Mouse (Mus musculus) embryonic facial prominence, embryonic 14.5 days (tissue): ENCODE results near the gene Sv2c. TPM values are rescaled to one million over a fixed set of nuclear protein-coding genes. Genes with fewer than 3 reads are reported as not detected.

Experiments
- ATAC-seq: fragments of 200-750 bp; cut with Nextera tagmentation; 2 replicates; pipeline ENCODE4 v1.8.0; 2017; ENCODE audit warnings: low read depth, moderate number of reproducible peaks, moderate TSS enrichment
- DNase-seq: peaks from one replicate; pipeline ENCODE4 v3.0.0-alpha.2; 2015; ENCODE audit warnings: low spot score
- H3K27ac ChIP-seq: fragments of 300-500 bp; sonication (generic); replicated peaks from 2 replicates; pipeline ENCODE4 v1.5.1; 2014; ENCODE audit warnings: low read depth, mild to moderate bottlenecking, low read length, moderate library complexity
- H3K27me3 ChIP-seq: fragments of 300-500 bp; sonication (generic); replicated peaks from 2 replicates; pipeline ENCODE4 v1.6.1; 2014; ENCODE audit warnings: low read length; ENCODE audit not compliant: control insufficient read depth, insufficient read depth
- H3K36me3 ChIP-seq: fragments of 300-500 bp; sonication (generic); 2 replicates; pipeline ENCODE4 v1.6.1; 2014; ENCODE audit warnings: low read length, mixed read lengths; ENCODE audit not compliant: control insufficient read depth, insufficient read depth
- H3K4me1 ChIP-seq: fragments of 300-500 bp; sonication (generic); 2 replicates; pipeline ENCODE4 v1.6.1; 2014; ENCODE audit warnings: antibody characterized with exemption, low read length; ENCODE audit not compliant: control insufficient read depth, insufficient read depth
- H3K4me2 ChIP-seq: fragments of 300-500 bp; sonication (generic); 2 replicates; pipeline ENCODE4 v1.6.1; 2014; ENCODE audit warnings: low read depth, mild to moderate bottlenecking, low read length, moderate library complexity, mixed read lengths
- H3K4me3 ChIP-seq: fragments of 300-500 bp; sonication (generic); 2 replicates; pipeline ENCODE4 v1.5.1; 2014; ENCODE audit warnings: low read depth, mild to moderate bottlenecking, low read length
- H3K9ac ChIP-seq: fragments of 300-500 bp; sonication (generic); 2 replicates; pipeline ENCODE4 v1.6.1; 2014; ENCODE audit warnings: low read depth, mild to moderate bottlenecking, low read length, moderate library complexity, mixed read lengths
- H3K9me3 ChIP-seq: fragments of 300-500 bp; sonication (generic); 2 replicates; pipeline ENCODE4 v1.6.1; 2016; ENCODE audit warnings: low read length; ENCODE audit not compliant: control insufficient read depth
- WGBS: fragments of 180-500 bp; shearing (Covaris S2); extraction: QIAGEN DNeasy Blood & Tissue Kit; methylation state at CpG from one replicate; pipeline ENCODE4 v1.1.7; 2014; 5-methylcytosine and 5-hydroxymethylcytosine counted together
- polyA plus RNA-seq: library from polyadenylated mRNA; unstranded; fragments of >200 nt; fragmentation: Nextera tagmentation; extraction: Ambion mirVana; gene quantifications from 2 replicates; pipeline ENCODE4 v1.2.1, GENCODE M21; 2014

The Sv2c gene
- polyA plus RNA-seq, 1 experiment from 2014 or later: 5.6 TPM

DNA sequence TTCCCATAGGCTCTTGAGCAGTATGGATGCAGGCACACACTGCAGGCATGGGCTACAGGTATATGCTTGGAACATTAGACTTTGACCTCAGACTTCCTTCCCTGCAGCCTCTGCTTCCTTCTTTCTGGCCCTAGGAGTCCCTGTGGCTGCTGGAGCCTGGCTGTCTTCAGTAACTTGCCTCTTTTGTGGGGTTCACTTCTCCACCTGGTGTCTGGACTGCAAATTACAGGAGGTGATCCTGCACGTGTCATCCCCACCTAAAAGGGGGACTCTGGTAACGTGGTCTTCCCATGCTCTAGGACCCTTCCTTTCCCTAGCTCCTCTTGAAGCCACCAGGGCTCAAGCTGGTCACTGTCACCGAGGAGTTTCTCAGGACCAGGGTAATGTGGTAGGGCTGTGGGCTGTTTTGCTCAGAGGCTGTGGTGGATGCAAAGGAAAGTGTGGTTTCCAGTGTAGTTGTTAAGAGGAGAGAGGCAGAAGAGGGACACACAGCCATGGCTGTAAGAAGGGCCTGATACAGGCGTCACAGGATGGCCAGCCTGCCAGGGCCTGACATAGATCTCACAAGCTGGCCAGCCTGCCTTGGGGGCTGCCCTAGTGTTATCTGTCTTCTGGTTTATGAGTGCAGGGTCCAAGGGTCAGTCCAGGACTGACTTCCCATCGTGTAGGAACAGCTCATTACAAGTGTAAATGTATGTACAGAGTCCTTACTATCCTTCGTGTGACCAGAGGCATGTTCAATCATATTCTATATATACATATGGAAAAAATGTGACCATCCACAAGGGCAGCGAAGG lies 181.1 kb downstream of the Sv2c start:
- Histone ChIP-seq H3K27ac (no peak overlapping the region), H3K27me3 (no peaks in the 10 kb centered on the region), H3K9me3 (no peaks in the 10 kb centered on the region), H3K4me2 (no peak overlapping the region), H3K4me1 (no peaks in the 10 kb centered on the region), H3K4me3 (no peak overlapping the region), H3K36me3 (no peaks in the 10 kb centered on the region), H3K9ac (no peak overlapping the region)
- 60% methylated on average over 7 of the region's 7 CpGs for WGBS
- ATAC-seq: no peak
- peak; percentile 43 for DNase-seq

DNA sequence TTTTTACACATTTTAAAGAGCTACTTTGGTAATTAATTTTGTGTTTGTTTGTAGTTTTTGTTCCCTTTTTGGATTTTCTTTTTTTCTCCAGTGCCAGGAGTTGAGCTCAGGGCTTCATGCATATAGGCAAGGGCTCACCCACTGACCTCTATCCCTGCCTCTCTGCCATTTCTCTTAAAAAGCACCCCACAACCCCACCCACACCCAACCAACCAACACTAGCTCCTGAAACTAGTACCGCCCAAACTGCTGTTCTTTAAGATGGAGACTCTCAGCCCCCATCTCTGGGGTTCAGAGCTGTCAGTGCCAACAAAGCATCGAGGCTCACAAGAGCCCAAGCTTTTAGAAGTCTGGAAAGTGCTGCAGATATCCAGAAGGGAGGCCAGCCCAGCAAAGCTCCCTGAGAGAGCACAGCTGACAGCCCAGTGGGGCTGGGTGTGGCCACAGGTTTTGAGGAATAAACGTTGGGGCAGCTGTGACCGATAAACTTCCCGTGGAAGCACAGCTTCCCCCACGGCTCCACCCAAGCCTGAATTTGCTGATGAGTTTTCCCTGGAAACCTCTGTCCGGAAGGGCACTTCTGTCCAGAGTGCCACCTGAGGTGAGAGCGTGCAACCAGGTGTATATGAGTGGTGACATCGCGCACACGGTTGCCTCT lies 181.8 kb downstream of the Sv2c start:
- 74% methylated on average over 9 of the region's 11 CpGs for WGBS
- H3K4me3 ChIP-seq: no peak overlapping the region
- H3K27ac ChIP-seq: no peak overlapping the region
- H3K4me2 ChIP-seq: no peak overlapping the region
- H3K27me3 ChIP-seq: no peaks in the 10 kb centered on the region
- no peak overlapping the region for H3K9ac ChIP-seq
- DNase-seq (no peak), ATAC-seq (no peak)
- H3K9me3 ChIP-seq: no peaks in the 10 kb centered on the region
- H3K4me1 ChIP-seq: no peaks in the 10 kb centered on the region
- no peaks in the 10 kb centered on the region for H3K36me3 ChIP-seq

DNA sequence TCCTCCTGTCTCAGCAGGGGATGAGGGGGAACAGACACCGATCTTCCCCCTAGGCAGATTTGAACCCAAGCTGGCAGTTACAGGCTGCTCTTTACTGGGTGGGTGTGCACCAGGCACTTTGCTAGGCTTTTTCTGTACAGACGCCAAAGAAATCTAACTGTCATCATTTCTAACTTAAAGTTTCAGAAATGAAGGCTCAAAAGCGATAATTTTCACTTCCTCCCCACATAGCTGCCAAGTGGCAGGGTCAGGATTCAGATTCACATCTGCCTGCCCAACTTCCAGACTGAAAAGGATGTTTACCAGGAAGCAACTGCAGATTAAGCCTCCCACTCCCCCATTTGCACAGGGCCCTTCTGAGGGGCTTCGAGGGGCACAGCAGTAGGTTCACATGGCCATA lies 183.0 kb downstream of the Sv2c start:
- no peaks in the 10 kb centered on the region for H3K36me3 ChIP-seq
- H3K4me2 ChIP-seq: no peak overlapping the region
- no peak overlapping the region for H3K9ac ChIP-seq
- H3K9me3 ChIP-seq: no peaks in the 10 kb centered on the region
- H3K27me3 ChIP-seq: no peaks in the 10 kb centered on the region
- ATAC-seq (no peak), DNase-seq (no peak)
- H3K27ac ChIP-seq: no peak overlapping the region
- no peak overlapping the region for H3K4me3 ChIP-seq
- H3K4me1 ChIP-seq: no peaks in the 10 kb centered on the region
- whole genome bisulfite sequencing: 64% methylated on average over 4 of the region's 4 CpGs

DNA sequence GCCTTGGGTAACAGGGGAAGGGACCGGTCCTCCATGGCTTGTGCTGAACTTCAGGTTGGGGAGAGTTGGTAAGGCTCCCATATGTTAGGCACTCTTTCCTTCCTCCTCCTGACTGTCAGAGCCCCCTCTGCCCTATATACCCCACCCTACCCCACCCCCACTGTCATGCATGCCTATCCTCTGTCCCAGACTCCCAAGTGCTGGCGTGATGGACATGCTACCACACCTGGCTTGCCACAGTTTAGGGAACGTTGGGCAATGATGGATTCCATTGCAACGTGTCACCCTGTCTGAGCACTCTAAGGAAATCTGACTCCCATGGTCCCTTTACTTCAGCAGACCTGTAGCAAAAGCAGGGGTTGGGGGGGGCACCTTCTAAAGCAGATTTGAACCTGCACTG lies 183.6 kb downstream of the Sv2c start:
- Histone ChIP-seq H3K4me2 (no peak overlapping the region), H3K4me1 (no peaks in the 10 kb centered on the region), H3K9ac (no peak overlapping the region), H3K27me3 (no peaks in the 10 kb centered on the region), H3K4me3 (no peak overlapping the region), H3K36me3 (no peaks in the 10 kb centered on the region), H3K27ac (no peak overlapping the region), H3K9me3 (no peaks in the 10 kb centered on the region)
- ATAC-seq (no peak), DNase-seq (no peak)
- 78% methylated on average over 4 of the region's 4 CpGs for WGBS

DNA sequence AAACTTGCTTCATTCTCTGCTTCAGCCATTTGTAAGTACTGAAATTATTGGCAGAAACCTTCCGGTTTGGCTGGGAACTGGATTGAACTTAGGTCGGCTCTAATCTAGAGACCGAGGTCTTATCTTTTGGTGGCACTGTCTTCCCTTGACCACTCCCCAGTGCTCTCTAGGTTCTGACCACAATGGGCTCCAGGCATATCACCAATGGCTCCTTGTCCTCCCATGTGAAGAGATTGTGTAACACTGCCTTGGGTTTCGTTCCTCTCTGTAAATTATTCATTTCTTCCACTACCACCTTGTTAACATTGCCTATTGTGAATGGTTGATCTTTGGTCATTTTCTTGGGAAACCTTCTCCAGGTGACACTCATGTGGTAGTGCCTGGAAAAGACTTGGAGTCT lies 184.0 kb downstream of the Sv2c start:
- Histone ChIP-seq H3K9me3 (no peaks in the 10 kb centered on the region), H3K36me3 (no peaks in the 10 kb centered on the region), H3K4me1 (no peaks in the 10 kb centered on the region), H3K4me3 (no peak overlapping the region), H3K4me2 (no peak overlapping the region), H3K9ac (no peak overlapping the region), H3K27ac (no peak overlapping the region), H3K27me3 (no peaks in the 10 kb centered on the region)
- 86% methylated on average over 4 of the region's 4 CpGs for WGBS
- DNase-seq: no peak
- ATAC-seq: no peak

DNA sequence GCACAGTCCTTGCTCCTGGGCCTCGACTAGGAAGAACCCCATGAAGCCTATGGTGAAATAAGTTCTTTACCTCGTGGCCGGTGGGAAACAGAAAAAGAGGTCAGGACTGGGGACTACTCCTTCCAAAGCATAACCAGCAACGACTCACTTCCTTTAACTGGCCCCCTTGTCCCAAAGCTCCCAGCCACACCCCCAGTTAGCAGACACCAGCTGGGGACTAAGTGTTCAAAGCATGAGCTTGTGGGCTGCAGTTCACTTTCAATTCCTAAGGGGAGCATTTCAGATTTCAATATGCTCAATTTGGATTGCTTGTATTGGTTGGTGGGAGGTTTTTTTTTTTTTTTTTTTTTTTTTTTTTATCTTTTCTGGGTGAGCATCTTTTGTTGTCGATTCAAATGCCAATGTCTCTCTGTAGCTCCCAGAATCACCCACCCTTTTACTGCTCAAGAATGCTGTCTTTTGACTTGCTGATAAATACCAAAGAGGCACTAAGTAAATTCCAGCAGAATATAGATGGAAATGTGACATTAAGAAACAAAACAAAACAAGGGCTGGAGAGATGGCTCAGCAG lies 186.4 kb downstream of the Sv2c start:
- ATAC-seq (no peak), DNase-seq (no peak)
- H3K27ac ChIP-seq: no peak overlapping the region
- WGBS: 63% methylated on average over 5 of the region's 5 CpGs
- H3K9ac ChIP-seq: no peak overlapping the region
- H3K36me3 ChIP-seq: no peaks in the 10 kb centered on the region
- H3K27me3 ChIP-seq: no peaks in the 10 kb centered on the region
- no peaks in the 10 kb centered on the region for H3K4me1 ChIP-seq
- no peaks in the 10 kb centered on the region for H3K9me3 ChIP-seq
- no peak overlapping the region for H3K4me3 ChIP-seq
- H3K4me2 ChIP-seq: no peak overlapping the region

DNA sequence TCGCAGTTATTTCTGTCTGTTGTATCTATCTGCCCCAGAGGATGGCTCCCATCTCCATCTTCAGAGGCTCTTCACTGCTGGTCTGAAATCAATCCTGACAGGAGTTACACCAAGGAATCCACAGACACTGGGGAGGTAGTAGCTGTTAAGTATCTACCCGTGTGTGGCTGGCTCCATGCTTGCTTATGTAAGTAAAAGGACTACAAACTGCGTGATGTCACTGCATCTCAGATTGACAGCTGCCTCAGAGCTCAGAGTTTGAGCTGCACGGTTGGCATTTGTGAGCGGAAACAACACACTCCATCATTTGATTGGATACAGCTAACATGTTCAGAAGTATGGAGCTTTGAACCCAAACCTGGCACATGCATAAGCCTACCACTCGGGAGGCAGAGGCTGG lies 187.8 kb downstream of the Sv2c start:
- no peak overlapping the region for H3K9ac ChIP-seq
- H3K4me3 ChIP-seq: no peak overlapping the region
- no peaks in the 10 kb centered on the region for H3K4me1 ChIP-seq
- no peak for DNase-seq
- H3K4me2 ChIP-seq: no peak overlapping the region
- H3K27ac ChIP-seq: no peak overlapping the region
- 77% methylated on average over 6 of the region's 6 CpGs for WGBS
- no peak for ATAC-seq
- no peaks in the 10 kb centered on the region for H3K36me3 ChIP-seq
- H3K9me3 ChIP-seq: no peaks in the 10 kb centered on the region
- H3K27me3 ChIP-seq: no peaks in the 10 kb centered on the region

DNA sequence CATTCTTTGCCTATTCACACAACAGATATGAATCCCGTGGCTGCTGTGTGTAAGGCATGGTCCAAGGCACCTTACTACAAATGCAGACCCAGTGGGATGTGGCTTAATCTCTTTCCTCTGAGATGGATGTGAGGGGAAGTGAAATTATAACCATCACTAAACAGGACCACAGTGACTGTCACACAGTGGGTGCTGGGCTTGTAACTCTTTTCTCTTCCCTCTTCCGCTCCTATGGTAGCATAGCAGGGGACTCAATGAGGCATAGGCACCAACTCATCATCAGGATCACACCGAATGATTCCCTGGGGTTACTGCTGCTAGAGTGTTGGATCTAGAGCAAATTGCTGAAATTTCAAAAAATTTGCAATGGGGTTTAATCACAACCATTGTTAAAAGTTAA lies 188.5 kb downstream of the Sv2c start:
- Histone ChIP-seq H3K9me3 (no peaks in the 10 kb centered on the region), H3K27ac (no peak overlapping the region), H3K9ac (no peak overlapping the region), H3K4me2 (no peak overlapping the region), H3K4me1 (no peaks in the 10 kb centered on the region), H3K4me3 (no peak overlapping the region), H3K36me3 (no peaks in the 10 kb centered on the region), H3K27me3 (no peaks in the 10 kb centered on the region)
- DNase-seq (no peak), ATAC-seq (no peak)
- 81% methylated on average over 3 of the region's 3 CpGs for WGBS
